Mouse (Mus musculus) kidney, postnatal 10 days (tissue): ENCODE measurements around the gene Nos1ap.
A peak's percentile ranks its signal among the peaks of the same experiment; 100 is the strongest.

Source experiments
- DNase-seq: peaks from one replicate; pipeline ENCODE4 v3.0.0; 2021; ENCODE audit warnings: mixed read lengths

The Nos1ap gene

DNA sequence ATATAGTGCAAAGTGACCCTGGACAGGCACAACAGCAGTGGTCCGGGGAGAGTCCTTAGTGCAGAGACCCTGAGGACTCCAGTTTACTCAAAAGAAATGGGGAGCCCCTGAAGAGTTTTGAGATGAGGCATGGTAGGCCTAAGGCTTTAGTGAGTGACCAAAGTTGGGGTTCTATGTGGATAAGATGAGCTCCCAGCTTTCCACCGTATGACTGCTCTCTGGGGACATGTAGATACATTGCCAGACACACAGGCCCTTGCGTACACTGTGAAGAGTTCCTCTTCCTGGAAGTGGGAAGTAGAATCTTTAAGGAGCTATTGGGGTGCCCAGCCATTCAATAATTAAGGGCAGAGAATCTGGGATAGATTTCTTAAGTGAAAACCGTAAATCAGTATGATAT is 90.2 kb downstream of the Nos1ap start:
- DNase-seq: no peak

DNA sequence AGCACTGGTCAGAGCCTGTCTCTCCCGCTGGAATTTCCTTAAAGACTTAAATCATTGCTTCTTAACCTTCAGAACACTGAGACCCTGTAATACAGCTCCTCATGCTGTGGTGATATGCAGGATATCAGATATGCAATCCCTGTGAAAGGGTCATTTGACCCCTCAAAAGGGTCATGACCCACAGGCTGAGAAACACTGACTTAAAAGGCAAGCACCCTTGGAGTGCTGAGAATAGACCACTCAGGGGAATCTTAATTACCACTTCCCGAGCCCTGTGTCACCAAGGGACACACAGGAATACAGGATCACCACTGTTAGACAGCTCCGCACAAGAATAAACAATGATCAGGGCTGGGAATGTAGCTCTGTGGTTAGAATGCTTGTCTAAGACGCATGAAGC is 91.0 kb downstream of the Nos1ap start:
- DNase-seq: no peak

- no peak for DNase-seq
Measured at GRCm38 (mm10) chr1:170496221-170496620, 93.4 kb downstream of the Nos1ap start.

- no peak for DNase-seq
Measured at GRCm38 (mm10) chr1:170495538-170496183, 94.0 kb downstream of the Nos1ap start.

GRCm38 (mm10) chr1:170492527-170492926 is 97.1 kb downstream of the Nos1ap start:
- no peak for DNase-seq

- DNase-seq: no peak
Measured at GRCm38 (mm10) chr1:170492027-170492426, 97.6 kb downstream of the Nos1ap start.

DNA sequence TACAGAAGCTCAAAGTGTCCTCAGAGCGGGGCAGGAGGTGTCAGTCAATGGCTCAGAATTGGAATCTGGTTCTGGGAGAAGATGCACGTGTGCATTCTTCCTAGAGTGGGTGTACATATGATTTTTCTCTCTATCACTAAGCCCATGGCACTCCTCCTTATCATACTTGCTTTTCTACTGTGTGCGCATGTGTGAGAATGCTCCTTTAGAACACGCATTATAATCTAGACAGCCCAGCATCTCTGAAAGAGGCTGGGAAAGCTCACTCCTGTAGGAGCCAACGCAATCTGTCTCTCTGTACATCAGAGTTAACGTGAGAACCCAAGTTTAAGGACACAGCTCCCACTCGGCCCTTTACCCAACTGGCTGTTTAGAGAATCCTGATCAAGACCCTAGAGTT is 99.7 kb downstream of the Nos1ap start:
- no peak for DNase-seq

DNA sequence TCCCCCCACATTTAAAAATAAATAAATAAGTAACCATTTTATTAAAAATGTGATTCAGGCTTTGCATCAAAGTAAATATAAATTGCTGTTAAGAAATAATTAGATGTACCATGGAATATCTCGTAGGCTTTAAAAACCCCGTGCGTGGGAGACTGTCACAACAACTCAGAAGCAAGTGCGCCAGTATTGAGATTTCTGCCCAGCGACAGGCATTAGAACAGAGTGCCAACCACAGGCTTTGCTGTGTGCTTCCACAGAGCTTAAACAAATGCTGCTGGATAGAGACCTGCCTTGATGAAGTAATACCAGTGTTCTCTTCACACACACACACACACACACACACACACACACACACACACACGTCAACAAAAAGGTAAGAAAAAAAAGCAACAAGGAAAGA is 100.2 kb downstream of the Nos1ap start:
- no peak for DNase-seq

DNA sequence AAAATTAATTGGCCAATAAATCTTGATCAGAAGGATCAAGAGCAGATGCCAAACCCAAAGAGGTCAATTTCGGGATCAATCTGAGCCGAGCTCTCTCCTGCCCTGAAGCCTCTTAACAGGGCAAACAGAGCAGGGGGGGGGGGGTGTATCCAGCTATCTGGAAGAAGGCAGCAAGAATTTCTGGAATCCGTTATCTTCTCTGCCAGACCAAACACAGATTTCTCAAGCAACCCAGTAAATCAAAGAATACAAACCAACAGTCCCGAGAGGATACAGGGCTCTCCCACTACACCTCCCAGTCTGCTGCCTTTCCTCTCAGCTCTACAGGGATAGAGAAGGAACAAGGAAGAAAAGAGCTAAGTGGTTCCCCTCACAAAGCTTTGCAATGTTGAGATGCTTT is 104.5 kb downstream of the Nos1ap start:
- DNase-seq: no peak

DNA sequence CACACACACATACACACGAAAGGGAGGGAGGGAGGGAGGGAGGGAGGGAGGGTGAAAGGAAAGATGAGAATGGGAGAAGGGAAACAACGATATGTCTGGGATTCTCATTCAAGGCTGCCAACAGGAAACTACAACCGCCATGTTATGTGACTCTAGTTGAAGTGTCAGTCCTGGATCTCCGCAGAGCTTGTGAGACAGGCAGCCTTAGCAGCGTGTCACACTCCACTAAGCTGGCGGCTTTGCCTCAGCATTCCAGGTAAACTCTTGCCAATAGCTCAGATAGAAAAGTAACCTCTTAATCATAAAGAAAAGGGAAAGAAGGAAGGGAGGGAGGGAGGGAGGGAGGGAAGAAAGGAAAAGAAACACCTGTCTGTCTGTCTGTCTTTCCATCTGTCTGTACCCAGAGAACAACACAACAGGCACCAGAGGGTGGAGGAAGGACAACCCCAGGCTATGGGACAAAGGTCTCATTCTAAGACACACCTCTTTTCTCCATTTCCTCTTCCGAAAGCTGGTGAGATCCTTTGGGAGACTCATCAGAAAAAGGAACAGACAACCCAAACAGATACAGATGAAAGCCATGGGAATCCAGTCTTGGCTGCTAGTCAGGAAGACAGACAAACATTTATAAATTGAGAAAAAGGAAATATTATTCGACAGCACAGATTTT is 107.3 kb downstream of the Nos1ap start:
- peak; percentile 38 for DNase-seq

DNA sequence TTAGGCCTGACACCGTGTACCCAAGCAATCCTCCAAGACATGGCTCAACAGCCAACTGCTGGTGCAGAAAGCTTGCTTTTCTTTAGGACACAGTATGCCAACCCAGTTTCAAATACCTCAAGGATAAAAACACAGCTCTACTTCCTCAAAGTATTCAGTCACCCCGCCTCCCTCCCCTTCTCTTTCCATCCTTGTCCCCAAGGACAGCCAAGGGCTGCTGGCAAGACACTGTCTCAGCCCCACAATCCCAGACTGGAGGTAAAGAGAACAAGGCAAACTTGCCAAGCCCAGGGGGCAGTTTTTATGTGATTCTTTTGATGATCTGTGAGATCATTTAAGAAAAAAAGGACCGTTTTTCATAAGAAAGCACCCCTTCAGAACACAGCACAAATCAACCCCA is 108.6 kb downstream of the Nos1ap start:
- no peak for DNase-seq

DNA sequence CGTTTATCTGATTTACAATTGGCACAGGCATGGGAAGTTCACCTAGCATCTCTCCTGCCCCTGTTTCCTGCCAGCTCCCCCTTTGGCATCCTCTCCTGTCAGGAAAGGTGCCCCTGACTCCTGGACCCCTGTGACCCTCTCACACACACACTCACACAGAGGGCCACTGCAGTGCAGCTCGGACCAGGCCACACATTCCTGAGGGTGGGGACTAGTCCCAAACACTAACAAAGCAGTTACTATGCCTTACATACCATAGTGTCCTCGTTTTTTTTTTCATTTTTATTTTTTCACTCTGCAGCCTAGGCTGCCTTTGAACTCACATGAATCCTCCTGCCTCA is 110.2 kb downstream of the Nos1ap start:
- DNase-seq: peak; percentile 62

DNA sequence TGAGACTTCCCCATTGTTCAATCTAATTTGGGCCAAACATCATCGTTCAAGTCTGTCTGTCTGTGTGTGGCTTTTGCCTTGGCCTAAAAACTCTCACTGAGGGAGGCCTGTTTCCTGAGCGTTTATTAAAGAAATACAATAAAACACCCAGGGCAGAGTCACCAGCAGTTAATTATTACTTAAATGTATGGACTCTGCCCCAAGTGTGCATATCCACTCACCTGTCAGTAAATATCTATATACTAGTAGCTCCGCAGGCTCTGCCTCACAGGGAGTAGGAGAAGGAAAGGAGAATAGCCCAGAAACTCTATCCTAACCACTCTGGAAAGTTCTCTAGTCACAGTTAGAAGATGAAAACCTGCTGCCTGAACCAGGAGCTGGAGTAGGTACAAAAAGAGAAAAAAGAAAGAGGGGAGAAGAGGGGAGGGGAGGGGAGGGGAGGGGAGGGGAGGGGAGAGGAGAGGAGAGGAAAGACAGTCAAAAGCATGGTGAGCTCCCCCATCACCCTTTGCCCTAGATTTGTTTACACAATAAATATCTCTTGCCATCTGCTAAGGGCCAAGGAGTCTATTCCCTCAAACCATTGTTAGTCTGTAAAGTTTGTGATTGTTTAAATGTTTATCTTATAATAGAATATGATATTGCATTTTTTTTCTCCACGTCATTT is 110.7 kb downstream of the Nos1ap start:
- no peak for DNase-seq

- DNase-seq: peak; percentile 65
Measured at GRCm38 (mm10) chr1:170477636-170478600, 111.7 kb downstream of the Nos1ap start.

- no peak for DNase-seq
Measured at GRCm38 (mm10) chr1:170473460-170473859, 116.2 kb downstream of the Nos1ap start.

- DNase-seq: peak; percentile 49
Measured at GRCm38 (mm10) chr1:170472861-170473260, 116.8 kb downstream of the Nos1ap start.

GRCm38 (mm10) chr1:170466099-170467009 is 123.3 kb downstream of the Nos1ap start:
- no peak for DNase-seq

- no peak for DNase-seq
Measured at GRCm38 (mm10) chr1:170462140-170462539, 127.5 kb downstream of the Nos1ap start.

DNA sequence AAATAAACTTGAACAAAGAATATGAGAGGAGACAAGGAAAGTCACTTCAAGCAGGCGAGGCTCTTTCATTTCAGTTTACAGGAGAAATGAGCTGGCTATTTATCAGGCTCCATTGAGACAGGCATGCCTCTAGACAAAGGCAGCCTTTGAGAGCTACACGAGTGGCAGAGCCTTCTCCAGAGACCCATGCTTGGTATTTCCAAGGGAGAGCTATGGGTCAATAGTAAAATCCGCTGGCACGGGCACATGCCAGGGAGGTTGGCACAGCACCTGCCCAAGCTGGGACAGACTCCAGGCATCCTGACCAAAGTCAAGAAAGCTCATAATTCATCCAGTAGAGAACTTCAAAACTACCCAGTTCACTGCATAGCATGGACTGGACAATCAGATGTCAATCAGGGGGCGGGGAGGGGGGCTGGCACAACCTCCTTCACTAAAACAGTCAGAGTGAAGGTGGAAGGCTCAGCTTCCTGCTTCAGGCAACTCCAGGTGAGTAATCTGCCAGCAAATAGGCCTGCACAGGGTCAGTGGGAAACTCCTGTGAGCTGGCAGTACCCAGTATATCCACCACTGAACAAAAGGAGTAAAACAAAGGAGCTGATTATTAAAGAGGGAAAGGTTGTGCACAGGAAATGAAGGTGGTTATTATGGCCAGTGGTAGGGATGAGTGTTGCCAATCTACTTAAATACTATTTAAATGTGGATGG is 129.6 kb downstream of the Nos1ap start:
- peak; percentile 49 for DNase-seq

GRCm38 (mm10) chr1:170457673-170458072 is 132.0 kb downstream of the Nos1ap start:
- no peak for DNase-seq
